8 mouse cellular contexts compared by ENCODE assay signal in genomic region chr9:120304300-120305137, GRCm38 (mm10). TPM values are rescaled to one million over a fixed set of nuclear protein-coding genes. Genes with fewer than 3 reads are reported as not detected.
DNase-seq lines count a peak whose midpoint lies in the region; ATAC-seq and TF ChIP-seq lines count a peak whose summit lies in the region.

No protein-coding gene starts in this region.

- H3K9me3 ChIP-seq in ES-E14 (ENCODE audit: control insufficient read depth, insufficient read depth, low read depth, low read length): no peaks in the 10 kb centered on the region
- H3K9me3 ChIP-seq in embryonic facial prominence, embryonic 13.5 days: 0 out of 2 replicates have a peak, but pooled peaks cover 10% of the 10 kb centered on the region
- no peaks in the 10 kb centered on the region for H3K9me3 ChIP-seq in limb, embryonic 14.5 days (ENCODE audit: control insufficient read depth, low read length)

- peak overlapping the region; percentile 58 for H3K9ac ChIP-seq in ES-E14 (ENCODE audit: insufficient read depth, low read depth, low read length, poor library complexity, severe bottlenecking)
- H3K9ac ChIP-seq in embryonic facial prominence, embryonic 13.5 days: peak overlapping the region; percentile 63
- H3K9ac ChIP-seq in limb, embryonic 14.5 days (ENCODE audit: low read depth, low read length, severe bottlenecking): peak overlapping the region; percentile 48

- H3K4me3 ChIP-seq in ES-E14 (ENCODE audit: insufficient read depth in 1 of 2, low read depth in 1 of 2, low read length in 2 of 2, poor library complexity in 1 of 2, severe bottlenecking in 1 of 2): peak overlapping the region; percentile 67 to 74
- H3K4me3 ChIP-seq in embryonic facial prominence, embryonic 13.5 days: peak overlapping the region; percentile 59
- peak overlapping the region; percentile 53 for H3K4me3 ChIP-seq in limb, embryonic 14.5 days (replicated peaks; ENCODE audit: low read length)

- TF ChIP-seq POLR2A in limb, embryonic 14.5 days (IDR thresholded peaks at IDR 0.05; ENCODE audit: borderline replicate concordance, extremely low read depth, insufficient read depth, insufficient read length): no peak

- no peaks in the 10 kb centered on the region for H3K4me1 ChIP-seq in ES-E14 (ENCODE audit: control insufficient read depth in 2 of 2, insufficient read depth in 2 of 2, low read length in 2 of 2, poor library complexity in 1 of 2)
- peaks cover 17% of the 10 kb centered on the region for H3K4me1 ChIP-seq in embryonic facial prominence, embryonic 13.5 days
- H3K4me1 ChIP-seq in limb, embryonic 14.5 days (ENCODE audit: control insufficient read depth, insufficient read depth, low read length): peaks cover 8% of the 10 kb centered on the region; the same call in 1 of the 2 replicates

- in situ Hi-C loops in ES-E14 (cut with MboI; ENCODE audit: low sequenced_read_pairs in 2 of 2, unreplicated experiment in 2 of 2): no loop called here

- ATAC-seq in embryonic facial prominence, embryonic 13.5 days (ENCODE audit: insufficient number of reproducible peaks, insufficient read depth, low FRiP score, low TSS enrichment, low read depth): no peak
- ATAC-seq in limb, embryonic 14.5 days (ENCODE audit: low FRiP score, low read depth): no peak

- H3K36me3 ChIP-seq in ES-E14 (ENCODE audit: control insufficient read depth, insufficient read depth, low read length, poor library complexity, severe bottlenecking): no peaks in the 10 kb centered on the region
- no peaks in the 10 kb centered on the region for H3K36me3 ChIP-seq in embryonic facial prominence, embryonic 13.5 days
- no peaks in the 10 kb centered on the region for H3K36me3 ChIP-seq in limb, embryonic 14.5 days (ENCODE audit: control insufficient read depth, insufficient read depth, low read length)

- peaks cover 80% of the 10 kb centered on the region for H3K27me3 ChIP-seq in embryonic facial prominence, embryonic 13.5 days
- peaks cover 51% of the 10 kb centered on the region for H3K27me3 ChIP-seq in limb, embryonic 14.5 days (ENCODE audit: control insufficient read depth, insufficient read depth, low read length)

- peak; percentile 49 for DNase-seq in cerebellum, adult 11 months
- no peak for DNase-seq in cerebellum, adult 11-12 months
- DNase-seq in ES-E14 (ENCODE audit: low read depth, low spot score): no peak
- DNase-seq in heart, postnatal 4 days: peak; percentile 11
- no peak for DNase-seq in limb, embryonic 14.5 days (ENCODE audit: low spot score)
- DNase-seq in retina, postnatal 1 day: peak; percentile 41
- no peak for DNase-seq in spleen, adult 12 weeks (ENCODE audit: low spot score)

- 3% methylated on average over 54 of the region's 54 CpGs for WGBS in embryonic facial prominence, embryonic 13.5 days
- 6% methylated on average over 52 of the region's 54 CpGs for WGBS in limb, embryonic 14.5 days

- peak overlapping the region; percentile 98 for H3K4me2 ChIP-seq in embryonic facial prominence, embryonic 13.5 days
- peak overlapping the region; percentile 97 for H3K4me2 ChIP-seq in limb, embryonic 14.5 days (replicated peaks; ENCODE audit: low read depth, low read length, severe bottlenecking)

- H3K27ac ChIP-seq in ES-E14 (ENCODE audit: insufficient read depth, low read depth, low read length, poor library complexity, severe bottlenecking): no peak overlapping the region
- no peak overlapping the region for H3K27ac ChIP-seq in embryonic facial prominence, embryonic 13.5 days
- H3K27ac ChIP-seq in limb, embryonic 14.5 days (replicated peaks; ENCODE audit: low read depth, low read length): no peak overlapping the region

TF ChIP-seq in ES-E14, 5 proteins besides CTCF, POLR2A, EP300 and RAD21:
- TF ChIP-seq CHD2 (IDR thresholded peaks at IDR 0.05; ENCODE audit: low read depth, low read length) (no peak), ZNF384 (IDR thresholded peaks at IDR 0.05; ENCODE audit: low read depth, low read length) (no peak), HCFC1 (IDR thresholded peaks at IDR 0.05; ENCODE audit: borderline replicate concordance, insufficient read depth, low read length) (no peak), ZC3H11A (IDR thresholded peaks at IDR 0.05; ENCODE audit: borderline replicate concordance, low read depth, low read length) (no peak), MAFK (IDR thresholded peaks at IDR 0.05; ENCODE audit: insufficient read depth, low read depth, low read length) (no peak)

RNA-seq across cellular contexts. Expression of gene Myrip, which starts 3.2 kb away (rescaled TPM):
- 0.40 and 0.63 TPM in 2 replicates for total RNA-seq in ES-E14 (2012; rRNA removed)
- 0.24 and 0.28 TPM in 2 replicates for polyA plus RNA-seq in embryonic facial prominence, embryonic 13.5 days (2015; fragmentation: Nextera tagmentation; extraction: Ambion mirVana)
- total RNA-seq in heart, postnatal 4 days (2021): 1 to 10 TPM; 1.2 to 1.3 TPM
- polyA plus RNA-seq in limb, embryonic 14.5 days (2012; rRNA removed): 0.73 and 0.82 TPM in 2 replicates
- polyA plus RNA-seq in limb, embryonic 14.5 days (2014; fragmentation: Nextera tagmentation; extraction: Ambion mirVana): 0.37 and 0.50 TPM in 2 replicates

Comparison
In these comparisons a context has a peak if more than half of its experiments do, and no peak if none do; other contexts are left out.
1. DNase-seq: peak in cerebellum, adult 11 months (single experiment), heart, postnatal 4 days (single experiment) and retina, postnatal 1 day (single experiment); none in cerebellum, adult 11-12 months (single experiment), ES-E14 (single experiment), limb, embryonic 14.5 days (single experiment) and spleen, adult 12 weeks (single experiment).
2. Peak in every context shown above with its lines, with median percentiles within 50 percentile points of each other: H3K4me3 ChIP-seq and H3K9ac ChIP-seq.